ENCODE assay signal across 14 mouse cellular contexts in genomic region chr4:127153345-127153744, GRCm38 (mm10). TPM values are rescaled to one million over a fixed set of nuclear protein-coding genes. Genes with fewer than 3 reads are reported as not detected.
"Had no signal": no experiment of that assay in that cellular context is flagged by ENCODE, and none has a peak within 500 bp of the region (broad histone marks: within the 10 kb centered on the region; RNA-seq: fewer than 3 reads in every experiment).

No protein-coding gene starts in this region.

- DNase-seq: lung, adult 2 months; lung, postnatal 14 days; lung, postnatal 36 days; midbrain, embryonic 14.5 days; retina, postnatal 1 day; right cerebral cortex, adult 18-20 months; right cerebral cortex, postnatal 25 days; right cerebral cortex, postnatal 4 days; spleen, adult 18-20 months; thymus, adult 18-20 months; thymus, postnatal 14 days; thymus, postnatal 36 days had no signal

RNA-seq across cellular contexts. Expression of gene Dlgap3, which starts 15.7 kb away (rescaled TPM):
- total RNA-seq: megakaryocyte, adult 5-6 weeks; megakaryocyte-erythroid progenitor cell, adult 5-6 weeks had no signal
